Mouse (Mus musculus) hindbrain, embryonic 16.5 days (tissue): ENCODE results near the gene Gabrg3. TPM values are rescaled to one million over a fixed set of nuclear protein-coding genes. Genes with fewer than 3 reads are reported as not detected.
"Not testable (repeated sequence)": the region's sequence is repeated elsewhere in the genome, so short reads cannot be mapped to it uniquely, and the experiment has no call there.

Source experiments
- ATAC-seq: fragments of 200-750 bp; cut with Nextera tagmentation; 2 replicates; pipeline ENCODE4 v1.8.0; 2017; ENCODE audit warnings: moderate TSS enrichment, moderate library complexity
- H3K27ac ChIP-seq: fragments of 300-500 bp; sonication (generic); 2 replicates; pipeline ENCODE4 v1.5.1; 2014; ENCODE audit warnings: low read depth, mild to moderate bottlenecking, control low read depth, low read length, moderate library complexity
- H3K27me3 ChIP-seq: fragments of 300-500 bp; sonication (generic); replicated peaks from 2 replicates; pipeline ENCODE4 v1.6.1; 2014; ENCODE audit warnings: low read length; ENCODE audit not compliant: control insufficient read depth, insufficient read depth
- H3K36me3 ChIP-seq: fragments of 300-500 bp; sonication (generic); 2 replicates; pipeline ENCODE4 v1.6.1; 2014; ENCODE audit warnings: mild to moderate bottlenecking, low read length, moderate library complexity, mixed read lengths; ENCODE audit not compliant: control insufficient read depth, insufficient read depth
- H3K4me1 ChIP-seq: fragments of 300-500 bp; sonication (generic); 2 replicates; pipeline ENCODE4 v1.6.1; 2014; ENCODE audit warnings: low read depth, low read length; ENCODE audit not compliant: control insufficient read depth, insufficient read depth
- H3K4me2 ChIP-seq: fragments of 300-500 bp; sonication (generic); 2 replicates; pipeline ENCODE4 v1.6.1; 2014; ENCODE audit warnings: mild to moderate bottlenecking, low read length, control low read depth, moderate library complexity
- H3K4me3 ChIP-seq: fragments of 300-500 bp; sonication (generic); 2 replicates; pipeline ENCODE4 v1.5.1; 2014; ENCODE audit warnings: mild to moderate bottlenecking, low read length, control low read depth, moderate library complexity
- H3K9ac ChIP-seq: fragments of 300-500 bp; sonication (generic); 2 replicates; pipeline ENCODE4 v1.6.1; 2014; ENCODE audit warnings: low read depth, mild to moderate bottlenecking, control low read depth, low read length, moderate library complexity
- H3K9me3 ChIP-seq: fragments of 300-500 bp; sonication (generic); 2 replicates; pipeline ENCODE4 v1.6.1; 2014; ENCODE audit warnings: mild to moderate bottlenecking, low read length, moderate library complexity; ENCODE audit not compliant: control insufficient read depth
- WGBS: fragments of 180-500 bp; shearing (Covaris S2); extraction: QIAGEN DNeasy Blood & Tissue Kit; methylation state at CpG from one replicate; pipeline ENCODE4 v1.1.7; 2014; 5-methylcytosine and 5-hydroxymethylcytosine counted together
- polyA plus RNA-seq: library from polyadenylated mRNA; unstranded; fragments of >200 nt; fragmentation: Nextera tagmentation; extraction: Ambion mirVana; gene quantifications from 2 replicates; pipeline ENCODE4 v1.2.1, GENCODE M21; 2015

Gabrg3 gene
- polyA plus RNA-seq, 1 experiment from 2014 or later: 10.3 TPM

GRCm38 (mm10) chr7:57278841-57279240 is 108.1 kb downstream of the Gabrg3 start:
- H3K4me3 ChIP-seq: no peak overlapping the region
- no peak for ATAC-seq
- no peaks in the 10 kb centered on the region for H3K36me3 ChIP-seq
- no peaks in the 10 kb centered on the region for H3K4me1 ChIP-seq
- H3K27ac ChIP-seq: no peak overlapping the region
- WGBS: 86% methylated on average over 3 of the region's 3 CpGs
- H3K27me3 ChIP-seq: no peaks in the 10 kb centered on the region
- H3K9me3 ChIP-seq: no peaks in the 10 kb centered on the region
- no peak overlapping the region for H3K4me2 ChIP-seq
- H3K9ac ChIP-seq: no peak overlapping the region

- H3K4me3 ChIP-seq: no peak overlapping the region
- H3K9ac ChIP-seq: no peak overlapping the region
- H3K4me2 ChIP-seq: no peak overlapping the region
- H3K9me3 ChIP-seq: no peaks in the 10 kb centered on the region
- no peaks in the 10 kb centered on the region for H3K36me3 ChIP-seq
- H3K27me3 ChIP-seq: no peaks in the 10 kb centered on the region
- no peak overlapping the region for H3K27ac ChIP-seq
- no peak for ATAC-seq
- no peaks in the 10 kb centered on the region for H3K4me1 ChIP-seq
- 79% methylated on average over 1 of the region's 1 CpGs for WGBS
Measured at GRCm38 (mm10) chr7:57260201-57260600, 126.8 kb downstream of the Gabrg3 start.

DNA sequence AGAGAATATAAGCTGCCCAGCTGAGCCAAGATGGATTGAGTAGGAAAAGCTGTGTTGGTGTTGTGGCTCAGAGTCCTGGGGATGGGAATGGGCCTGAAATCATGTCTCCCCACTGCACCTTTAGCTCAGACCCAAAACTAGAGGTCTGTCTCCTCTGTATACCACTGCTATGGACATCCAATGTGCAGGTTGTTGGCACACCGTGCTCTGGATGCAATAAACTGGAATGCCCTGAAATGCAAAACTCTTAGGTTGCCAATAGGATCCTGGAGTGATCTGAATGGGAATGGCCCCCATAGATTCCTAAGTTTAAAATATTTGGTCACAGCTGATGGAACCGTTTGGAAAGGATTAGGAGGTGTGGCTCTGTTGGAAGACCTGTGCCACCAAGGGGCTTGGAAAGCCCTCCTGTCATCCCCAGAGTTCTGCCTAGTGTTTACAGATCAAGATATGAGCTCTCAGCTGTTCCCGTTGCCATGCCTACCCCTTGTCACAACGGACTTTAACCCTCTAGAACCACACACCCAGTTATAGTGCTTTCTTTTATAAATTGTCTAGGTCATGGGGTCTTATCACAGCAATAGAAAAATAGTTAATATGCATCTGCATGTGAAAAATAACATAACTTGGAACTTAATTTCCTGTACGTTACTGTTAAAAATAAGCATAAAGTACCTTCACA is 128.0 kb downstream of the Gabrg3 start:
- no peak for ATAC-seq
- WGBS: 78% methylated on average over 5 of the region's 5 CpGs

GRCm38 (mm10) chr7:57243981-57244380 is 143.0 kb downstream of the Gabrg3 start:
- H3K27me3 ChIP-seq: no peaks in the 10 kb centered on the region
- no peak overlapping the region for H3K9ac ChIP-seq
- no peaks in the 10 kb centered on the region for H3K36me3 ChIP-seq
- H3K4me2 ChIP-seq: no peak overlapping the region
- no peaks in the 10 kb centered on the region for H3K4me1 ChIP-seq
- no peak overlapping the region for H3K27ac ChIP-seq
- 89% methylated on average over 4 of the region's 4 CpGs for WGBS
- no peak for ATAC-seq
- no peaks in the 10 kb centered on the region for H3K9me3 ChIP-seq
- H3K4me3 ChIP-seq: no peak overlapping the region

More for the DNA sequence above, 128.0 kb downstream of the Gabrg3 start:
- Histone ChIP-seq H3K36me3 (no peaks in the 10 kb centered on the region), H3K9ac (no peak overlapping the region), H3K9me3 (no peaks in the 10 kb centered on the region), H3K4me1 (no peaks in the 10 kb centered on the region), H3K27me3 (no peaks in the 10 kb centered on the region), H3K4me3 (no peak overlapping the region), H3K27ac (no peak overlapping the region), H3K4me2 (no peak overlapping the region)

DNA sequence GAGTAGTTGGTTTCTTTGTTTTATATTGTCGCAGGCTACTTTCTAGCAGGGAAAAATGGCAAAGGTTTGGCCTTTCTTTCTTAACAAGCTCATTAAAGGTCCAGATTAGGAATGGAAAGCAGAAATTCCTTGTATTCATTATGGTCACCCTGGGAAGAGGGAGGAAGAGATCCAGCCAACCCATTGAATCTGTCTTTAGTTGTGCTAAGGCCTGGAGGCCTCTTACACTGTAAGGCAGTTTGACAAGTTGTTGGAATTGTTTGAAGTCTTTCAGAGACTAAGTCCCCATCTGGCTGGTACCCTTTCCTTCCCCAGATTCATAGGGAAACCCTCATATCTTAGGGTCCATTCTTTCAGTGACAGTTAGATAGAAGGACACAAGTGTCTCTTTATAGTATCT is 172.9 kb downstream of the Gabrg3 start:
- H3K9me3 ChIP-seq: no peaks in the 10 kb centered on the region
- no peak overlapping the region for H3K4me3 ChIP-seq
- H3K36me3 ChIP-seq: no peaks in the 10 kb centered on the region
- no peaks in the 10 kb centered on the region for H3K27me3 ChIP-seq
- no peak overlapping the region for H3K9ac ChIP-seq
- no peak overlapping the region for H3K27ac ChIP-seq
- WGBS: 71% methylated on average over 1 of the region's 1 CpGs
- ATAC-seq: no peak
- no peak overlapping the region for H3K4me2 ChIP-seq
- no peaks in the 10 kb centered on the region for H3K4me1 ChIP-seq

- no peak overlapping the region for H3K4me2 ChIP-seq
- H3K27ac ChIP-seq: no peak overlapping the region
- no peaks in the 10 kb centered on the region for H3K9me3 ChIP-seq
- no peaks in the 10 kb centered on the region for H3K27me3 ChIP-seq
- 74% methylated on average over 1 of the region's 1 CpGs for WGBS
- H3K4me3 ChIP-seq: no peak overlapping the region
- no peak for ATAC-seq
- no peaks in the 10 kb centered on the region for H3K4me1 ChIP-seq
- no peak overlapping the region for H3K9ac ChIP-seq
- H3K36me3 ChIP-seq: no peaks in the 10 kb centered on the region
Measured at GRCm38 (mm10) chr7:57186015-57186414, 201.0 kb downstream of the Gabrg3 start.

DNA sequence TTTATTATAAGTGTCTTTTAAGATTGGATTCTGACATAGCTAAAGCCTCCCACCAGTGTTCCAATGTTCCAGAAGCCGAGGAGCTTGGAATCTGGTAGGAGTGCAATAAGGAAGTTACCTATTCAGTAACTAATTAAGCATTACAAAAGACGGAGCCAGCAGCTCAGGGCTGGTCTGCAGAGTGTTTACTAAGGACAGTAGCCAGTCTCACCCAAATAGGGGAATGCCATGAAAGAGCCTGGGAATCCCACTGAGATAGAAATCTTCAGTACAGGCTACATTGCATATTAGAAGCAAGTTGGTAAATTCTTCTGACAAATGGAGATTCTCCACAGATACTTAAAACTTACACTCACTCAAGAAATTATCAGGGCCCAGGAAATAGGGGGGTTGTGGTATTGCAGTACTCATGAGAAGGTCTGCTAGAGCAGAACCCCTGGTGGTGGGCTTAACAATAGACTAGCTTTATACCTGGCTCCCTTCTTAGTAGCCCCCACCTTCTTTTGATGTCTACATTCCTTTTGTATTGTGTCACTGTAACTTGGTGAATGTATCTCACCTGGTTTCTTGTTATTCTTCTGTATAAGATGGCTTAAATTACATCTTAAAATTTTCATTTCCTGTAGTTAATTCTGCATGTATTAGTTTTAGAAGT is 211.0 kb downstream of the Gabrg3 start:
- H3K4me2 ChIP-seq, ATAC-seq, H3K4me3 ChIP-seq, H3K4me1 ChIP-seq, H3K27me3 ChIP-seq, H3K27ac ChIP-seq, H3K9me3 ChIP-seq, H3K36me3 ChIP-seq, H3K9ac ChIP-seq: not testable (repeated sequence)
- WGBS: 46% methylated on average over 2 of the region's 2 CpGs

- no peak for ATAC-seq
- H3K4me3 ChIP-seq: no peak overlapping the region
- no peak overlapping the region for H3K9ac ChIP-seq
- WGBS: 52% methylated on average over 3 of the region's 3 CpGs
- no peaks in the 10 kb centered on the region for H3K27me3 ChIP-seq
- H3K4me1 ChIP-seq: no peaks in the 10 kb centered on the region
- H3K9me3 ChIP-seq: no peaks in the 10 kb centered on the region
- H3K4me2 ChIP-seq: no peak overlapping the region
- H3K27ac ChIP-seq: no peak overlapping the region
- no peaks in the 10 kb centered on the region for H3K36me3 ChIP-seq
Measured at GRCm38 (mm10) chr7:57166931-57167330, 220.1 kb downstream of the Gabrg3 start.

DNA sequence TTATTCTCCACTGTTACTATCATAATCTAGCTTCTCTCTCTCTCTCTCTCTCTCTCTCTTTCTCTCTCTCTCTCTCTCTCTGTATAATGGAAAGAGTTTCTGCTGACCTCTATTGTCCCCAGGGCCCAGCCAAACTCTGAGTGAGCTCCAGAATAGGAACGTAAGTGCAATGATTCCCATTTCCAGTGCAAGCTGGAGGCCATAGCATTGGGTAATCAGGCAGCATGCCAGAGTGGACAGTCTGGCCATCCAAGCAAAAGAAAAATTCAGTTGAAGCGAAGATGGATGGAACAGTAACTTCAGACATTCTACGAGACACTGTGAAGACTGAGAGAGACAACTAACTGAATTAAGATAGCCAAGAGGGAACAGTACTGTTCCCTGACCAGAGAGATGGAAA is 228.8 kb downstream of the Gabrg3 start:
- no peak overlapping the region for H3K9ac ChIP-seq
- ATAC-seq: no peak
- H3K4me3 ChIP-seq: no peak overlapping the region

More for the DNA sequence above, 228.8 kb downstream of the Gabrg3 start:
- H3K9me3 ChIP-seq: no peaks in the 10 kb centered on the region
- H3K27ac ChIP-seq: no peak overlapping the region
- 86% methylated on average over 3 of the region's 3 CpGs for whole genome bisulfite sequencing
- H3K4me1 ChIP-seq: peaks cover 4% of the 10 kb centered on the region
- H3K4me2 ChIP-seq: no peak overlapping the region
- H3K27me3 ChIP-seq: no peaks in the 10 kb centered on the region
- H3K36me3 ChIP-seq: no peaks in the 10 kb centered on the region
